Comparison of ENCODE assay signal across 31 mouse cellular contexts in the genomic region with DNA sequence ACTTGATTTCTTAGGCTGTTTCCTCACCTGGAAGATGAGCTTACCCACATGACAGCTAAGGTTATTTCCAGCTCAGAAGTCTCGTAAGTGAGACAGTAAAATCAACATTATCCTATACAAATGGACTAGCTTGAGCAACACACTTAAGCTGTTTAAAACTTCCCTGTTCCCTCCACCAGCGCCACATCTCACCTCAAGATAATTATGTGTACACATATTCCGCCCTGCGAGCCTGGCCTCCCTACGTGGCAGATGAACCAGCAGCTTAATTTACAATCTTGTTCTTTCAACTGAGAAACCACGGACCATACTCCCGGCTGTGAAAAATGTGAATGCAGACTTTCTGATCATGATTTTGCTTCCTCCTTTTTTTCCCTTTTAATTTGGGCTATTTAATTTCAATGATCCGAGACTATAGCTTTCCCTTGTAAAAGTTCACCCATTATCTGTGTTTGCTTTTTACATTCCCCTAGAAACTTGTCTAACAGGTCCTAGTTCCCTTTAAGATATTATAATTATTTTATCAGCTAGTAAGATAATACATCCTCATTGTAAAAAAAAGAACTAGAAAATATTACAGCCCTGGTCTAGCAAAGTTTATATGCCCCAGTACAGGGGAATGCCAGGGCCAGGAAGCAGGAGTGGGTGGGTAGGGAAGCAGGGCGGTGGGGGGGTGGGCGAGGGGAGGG.
DNase-seq lines count a peak whose midpoint lies in the region; ATAC-seq and TF ChIP-seq lines count a peak whose summit lies in the region.
"Had no signal": no experiment of that assay in that cellular context is flagged by ENCODE, and none has a peak within 500 bp of the region (broad histone marks: within the 10 kb centered on the region; RNA-seq: fewer than 3 reads in every experiment).

No protein-coding gene starts in this region.

- DNase-seq in lung, embryonic 14.5 days = no peak
- DNase-seq in lung, adult 18-20 months = no peak
- peak; percentile 17 for DNase-seq in urinary bladder, postnatal 14 days (ENCODE audit: low spot score)
- DNase-seq in urinary bladder, adult 2 months (ENCODE audit: low spot score) = no peak
- no peak for DNase-seq in neural tube, embryonic 10.5 days (ENCODE audit: extremely low spot score, low spot score)
- DNase-seq in left cerebral cortex, postnatal 25 days (ENCODE audit: low spot score in 2 of 2) = no peak
- DNase-seq: adrenal gland, postnatal 14 days; cerebellum, adult 11-12 months; cerebellum, adult 9-11 months; embryo, embryonic 11 days; gastrocnemius, postnatal 10 days; heart, postnatal 10 days; kidney, adult 9 months; kidney, postnatal 10 days; layer of hippocampus, postnatal 36 days; lung, postnatal 4 days; right cerebral cortex, postnatal 4 days; thymus, adult 2 months had no signal

- H3K4me1 ChIP-seq in lung, embryonic 14.5 days (ENCODE audit: insufficient read depth) = no peaks in the 10 kb centered on the region
- no peaks in the 10 kb centered on the region for H3K4me1 ChIP-seq in stomach, embryonic 14.5 days (ENCODE audit: control insufficient read depth, insufficient read depth, low read length)
- H3K4me1 ChIP-seq: embryonic facial prominence, embryonic 13.5 days; forebrain, embryonic 13.5 days; hindbrain, embryonic 10.5 days; hindbrain, embryonic 15.5 days; limb, embryonic 12.5 days; liver, embryonic 15.5 days; megakaryocyte, embryonic 14.5 days; midbrain, embryonic 12.5 days; neural tube, embryonic 13.5 days had no signal

- intact Hi-C loops in left cerebral cortex, postnatal 25 days (cut with DNase I) = no loop called here

- no peak for TF ChIP-seq CTCF in lung, embryonic 14.5 days (IDR thresholded peaks at IDR 0.05; ENCODE audit: low read depth)

- no peak overlapping the region for H3K4me3 ChIP-seq in lung, embryonic 14.5 days (ENCODE audit: low read depth, low read length)
- H3K4me3 ChIP-seq in stomach, embryonic 14.5 days (ENCODE audit: low read depth, low read length) = no peak overlapping the region
- H3K4me3 ChIP-seq: embryonic facial prominence, embryonic 13.5 days; forebrain, embryonic 13.5 days; heart, embryonic 13.5 days; hindbrain, embryonic 10.5 days; hindbrain, embryonic 15.5 days; limb, embryonic 12.5 days; liver, embryonic 15.5 days; megakaryocyte, embryonic 14.5 days; midbrain, embryonic 12.5 days; myocyte; neural tube, embryonic 13.5 days had no signal

- 52% methylated on average over 10 of the region's 10 CpGs for WGBS in lung, embryonic 14.5 days
- WGBS in stomach, embryonic 14.5 days = 50% methylated on average over 10 of the region's 10 CpGs

- H3K36me3 ChIP-seq in lung, embryonic 14.5 days (ENCODE audit: insufficient read depth) = no peaks in the 10 kb centered on the region
- H3K36me3 ChIP-seq in stomach, embryonic 14.5 days (ENCODE audit: control insufficient read depth, insufficient read depth, low read length) = no peaks in the 10 kb centered on the region
- H3K36me3 ChIP-seq: embryonic facial prominence, embryonic 13.5 days; heart, embryonic 13.5 days; hindbrain, embryonic 10.5 days; hindbrain, embryonic 15.5 days; limb, embryonic 12.5 days; liver, embryonic 15.5 days; midbrain, embryonic 12.5 days; neural tube, embryonic 13.5 days had no signal

- H3K27ac ChIP-seq in lung, embryonic 14.5 days (ENCODE audit: low read depth) = no peak overlapping the region
- peak overlapping the region; percentile 87; the same call in 1 of the 2 replicates for H3K27ac ChIP-seq in stomach, embryonic 14.5 days (ENCODE audit: low read length)
- H3K27ac ChIP-seq: embryonic facial prominence, embryonic 13.5 days; forebrain, embryonic 13.5 days; heart, embryonic 13.5 days; hindbrain, embryonic 10.5 days; hindbrain, embryonic 15.5 days; limb, embryonic 12.5 days; liver, embryonic 15.5 days; midbrain, embryonic 12.5 days; neural tube, embryonic 13.5 days had no signal

- H3K9me3 ChIP-seq in lung, embryonic 14.5 days (ENCODE audit: low read depth, low read length) = no peaks in the 10 kb centered on the region
- H3K9me3 ChIP-seq in stomach, embryonic 14.5 days (ENCODE audit: control insufficient read depth, low read depth, low read length) = no peaks in the 10 kb centered on the region
- H3K9me3 ChIP-seq: embryonic facial prominence, embryonic 13.5 days; forebrain, embryonic 13.5 days; heart, embryonic 13.5 days; hindbrain, embryonic 10.5 days; hindbrain, embryonic 15.5 days; limb, embryonic 12.5 days; liver, embryonic 15.5 days; midbrain, embryonic 12.5 days; neural tube, embryonic 13.5 days had no signal

- ATAC-seq in lung, embryonic 14.5 days (ENCODE audit: insufficient read depth) = 0 out of 2 replicates have a peak, but pooled peaks have one; percentile 47
- peak; percentile 70 for ATAC-seq in stomach, embryonic 14.5 days (ENCODE audit: insufficient number of reproducible peaks, insufficient read depth, low FRiP score, low read depth)
- ATAC-seq: forebrain, embryonic 13.5 days; inflammation-experienced regulatory T-cells, adult 6 months had no signal

- H3K4me2 ChIP-seq in lung, embryonic 14.5 days = no peak overlapping the region
- no peak overlapping the region; the same call in 1 of the 2 replicates for H3K4me2 ChIP-seq in stomach, embryonic 14.5 days (replicated peaks; ENCODE audit: low read depth, low read length)
- H3K4me2 ChIP-seq: embryonic facial prominence, embryonic 13.5 days; forebrain, embryonic 13.5 days; heart, embryonic 13.5 days; hindbrain, embryonic 15.5 days; limb, embryonic 12.5 days; liver, embryonic 15.5 days; midbrain, embryonic 12.5 days; neural tube, embryonic 13.5 days had no signal

- H3K27me3 ChIP-seq in lung, embryonic 14.5 days (ENCODE audit: insufficient read depth, low read length) = no peaks in the 10 kb centered on the region
- no peaks in the 10 kb centered on the region for H3K27me3 ChIP-seq in stomach, embryonic 14.5 days (ENCODE audit: control insufficient read depth, insufficient read depth, low read length)
- H3K27me3 ChIP-seq: embryonic facial prominence, embryonic 13.5 days; forebrain, embryonic 13.5 days; heart, embryonic 13.5 days; hindbrain, embryonic 15.5 days; limb, embryonic 12.5 days; liver, embryonic 15.5 days; megakaryocyte, embryonic 14.5 days; midbrain, embryonic 12.5 days; neural tube, embryonic 13.5 days had no signal

- no peak overlapping the region for H3K9ac ChIP-seq in lung, embryonic 14.5 days
- H3K9ac ChIP-seq in stomach, embryonic 14.5 days (replicated peaks; ENCODE audit: low read depth, low read length) = no peak overlapping the region
- H3K9ac ChIP-seq: embryonic facial prominence, embryonic 13.5 days; forebrain, embryonic 13.5 days; heart, embryonic 13.5 days; hindbrain, embryonic 15.5 days; limb, embryonic 12.5 days; liver, embryonic 15.5 days; midbrain, embryonic 12.5 days; neural tube, embryonic 13.5 days had no signal
